Mouse (Mus musculus): ENCODE results near the gene Robo1. TPM values are rescaled to one million over a fixed set of nuclear protein-coding genes. Genes with fewer than 3 reads are reported as not detected.

Robo1 gene
- polyA plus RNA-seq, 1 experiment from 2014 or later, result 18.3 TPM

GRCm38 (mm10) chr16:72383566-72383965 lies 75.5 kb downstream of the Robo1 start:
- no peaks in the 10 kb centered on the region for H3K27me3 ChIP-seq (replicated peaks)
- peaks cover 23% of the 10 kb centered on the region for H3K4me1 ChIP-seq
- H3K36me3 ChIP-seq, result no peaks in the 10 kb centered on the region
- no peak overlapping the region for H3K4me2 ChIP-seq
- ATAC-seq (ENCODE audit: extremely low read depth, insufficient number of reproducible peaks, low FRiP score, low TSS enrichment), result no peak
- no peak overlapping the region for H3K9ac ChIP-seq
- H3K4me3 ChIP-seq, result no peak overlapping the region
- 26% methylated on average over 1 of the region's 1 CpGs for WGBS
- H3K9me3 ChIP-seq, result no peaks in the 10 kb centered on the region
- H3K27ac ChIP-seq (replicated peaks), result peak overlapping the region; percentile 61

DNA sequence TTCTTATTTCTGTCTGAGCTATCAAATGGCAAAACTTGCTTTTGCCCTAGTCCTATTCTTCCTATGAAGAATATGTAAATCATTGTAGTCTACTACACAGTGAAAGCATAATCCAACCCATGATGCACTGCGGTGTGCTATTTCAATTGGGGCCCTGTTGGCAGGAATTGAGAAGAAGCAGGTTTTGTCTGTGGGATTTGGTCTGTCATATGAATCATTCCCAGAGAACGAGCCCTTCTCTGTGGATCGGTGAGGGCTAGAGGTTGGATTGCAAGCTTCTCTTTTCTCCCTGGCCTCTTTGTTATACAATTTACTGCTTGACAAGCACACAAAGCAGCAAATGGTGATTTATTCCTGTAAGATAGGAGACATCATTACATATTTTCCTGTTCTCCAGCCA lies 85.4 kb downstream of the Robo1 start:
- no peak overlapping the region for H3K27ac ChIP-seq (replicated peaks)
- H3K9me3 ChIP-seq, result no peaks in the 10 kb centered on the region
- no peaks in the 10 kb centered on the region for H3K36me3 ChIP-seq
- H3K9ac ChIP-seq, result no peak overlapping the region
- H3K4me3 ChIP-seq, result no peak overlapping the region
- H3K27me3 ChIP-seq (replicated peaks), result no peaks in the 10 kb centered on the region
- H3K4me2 ChIP-seq, result no peak overlapping the region
- no peak for ATAC-seq (ENCODE audit: extremely low read depth, insufficient number of reproducible peaks, low FRiP score, low TSS enrichment)
- 74% methylated on average over 3 of the region's 3 CpGs for WGBS
- no peaks in the 10 kb centered on the region for H3K4me1 ChIP-seq

- ATAC-seq (ENCODE audit: extremely low read depth, insufficient number of reproducible peaks, low FRiP score, low TSS enrichment), result no peak
- Histone ChIP-seq H3K9ac (no peak overlapping the region), H3K4me2 (no peak overlapping the region)
These were observed 90.7 kb downstream of the Robo1 start for GRCm38 (mm10) chr16:72398811-72399210.

DNA sequence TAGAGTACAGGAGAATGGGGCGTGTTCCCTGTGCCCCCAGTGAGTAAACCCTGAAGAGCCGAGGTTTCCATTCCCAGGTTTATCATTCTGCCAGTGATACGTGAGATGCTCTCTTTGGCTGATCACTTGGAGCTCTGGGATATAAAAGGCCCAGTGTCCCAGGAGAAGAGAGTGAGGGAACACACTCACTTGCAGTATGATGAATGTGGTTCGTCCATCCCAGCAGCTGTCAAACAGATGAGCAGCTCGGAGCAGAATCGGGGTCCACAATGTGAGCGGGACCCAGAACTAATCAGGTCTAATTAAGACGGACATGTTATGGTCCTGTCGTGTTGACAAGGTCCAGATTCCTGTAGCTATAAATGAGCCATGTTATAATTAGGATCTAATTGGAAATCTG lies 94.3 kb downstream of the Robo1 start:
- no peak overlapping the region for H3K4me2 ChIP-seq

More at GRCm38 (mm10) chr16:72398811-72399210, 90.7 kb downstream of the Robo1 start:
- Histone ChIP-seq H3K9me3 (no peaks in the 10 kb centered on the region), H3K27ac (replicated peaks) (no peak overlapping the region), H3K4me1 (peaks cover 6% of the 10 kb centered on the region; the same call in 1 of the 2 replicates), H3K4me3 (no peak overlapping the region), H3K27me3 (replicated peaks) (no peaks in the 10 kb centered on the region), H3K36me3 (no peaks in the 10 kb centered on the region)
- 66% methylated on average over 5 of the region's 5 CpGs for WGBS

GRCm38 (mm10) chr16:72409820-72410219 lies 101.7 kb downstream of the Robo1 start:
- ATAC-seq (ENCODE audit: extremely low read depth, insufficient number of reproducible peaks, low FRiP score, low TSS enrichment), result no peak
- WGBS, result 0% methylated on average over 1 of the region's 1 CpGs
- peak overlapping the region; percentile 55 for H3K27ac ChIP-seq (replicated peaks)

More for the DNA sequence above, 94.3 kb downstream of the Robo1 start:
- ATAC-seq (ENCODE audit: extremely low read depth, insufficient number of reproducible peaks, low FRiP score, low TSS enrichment), result no peak
- Histone ChIP-seq H3K36me3 (no peaks in the 10 kb centered on the region), H3K4me3 (no peak overlapping the region), H3K4me1 (peaks cover 6% of the 10 kb centered on the region; the same call in 1 of the 2 replicates), H3K27me3 (replicated peaks) (no peaks in the 10 kb centered on the region), H3K9ac (no peak overlapping the region), H3K27ac (replicated peaks) (no peak overlapping the region), H3K9me3 (no peaks in the 10 kb centered on the region; the same call in 1 of the 2 replicates)
- 38% methylated on average over 9 of the region's 9 CpGs for WGBS

DNA sequence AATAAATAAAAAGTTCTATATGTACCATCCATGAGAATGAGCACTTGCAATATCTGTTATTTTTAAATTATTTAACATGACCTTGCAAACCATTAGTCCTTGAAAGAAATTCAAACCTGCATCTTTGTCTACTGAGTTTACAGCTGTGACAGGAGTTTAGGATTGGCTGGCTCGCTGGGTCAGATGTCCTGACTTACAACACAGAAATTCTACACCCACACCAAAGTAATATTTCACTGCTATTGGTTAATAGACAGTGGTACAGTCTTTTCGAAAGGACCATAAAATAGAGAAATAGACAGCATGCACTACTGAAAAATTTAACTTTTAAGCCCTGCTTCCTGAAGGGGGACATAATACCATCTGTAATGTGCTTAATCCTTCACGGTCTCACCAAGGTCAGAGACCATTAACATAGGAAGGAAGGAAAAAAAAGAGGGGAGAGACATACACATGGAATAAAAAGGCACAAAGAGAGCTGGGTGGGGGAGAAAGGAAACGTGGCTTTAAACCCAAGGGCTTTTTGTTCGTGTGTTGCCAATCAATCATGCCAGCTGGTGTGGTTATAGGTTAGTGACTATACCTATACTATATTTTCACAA lies 103.7 kb downstream of the Robo1 start:
- Histone ChIP-seq H3K4me3 (no peak overlapping the region), H3K27me3 (replicated peaks) (no peaks in the 10 kb centered on the region), H3K27ac (replicated peaks) (no peak overlapping the region), H3K9ac (no peak overlapping the region), H3K4me2 (no peak overlapping the region), H3K4me1 (0 out of 2 replicates have a peak, but pooled peaks cover 9% of the 10 kb centered on the region), H3K36me3 (peaks cover 3% of the 10 kb centered on the region; the same call in 1 of the 2 replicates), H3K9me3 (peaks cover 12% of the 10 kb centered on the region)
- ATAC-seq (ENCODE audit: extremely low read depth, insufficient number of reproducible peaks, low FRiP score, low TSS enrichment), result no peak
- 65% methylated on average over 5 of the region's 5 CpGs for WGBS

More at GRCm38 (mm10) chr16:72409820-72410219, 101.7 kb downstream of the Robo1 start:
- H3K36me3 ChIP-seq, result peaks cover 3% of the 10 kb centered on the region; the same call in 1 of the 2 replicates
- H3K27me3 ChIP-seq (replicated peaks), result no peaks in the 10 kb centered on the region
- H3K9me3 ChIP-seq, result peaks cover 12% of the 10 kb centered on the region
- 0 out of 2 replicates have a peak, but pooled peaks cover 6% of the 10 kb centered on the region for H3K4me1 ChIP-seq
- H3K9ac ChIP-seq, result no peak overlapping the region
- H3K4me3 ChIP-seq, result no peak overlapping the region
- no peak overlapping the region for H3K4me2 ChIP-seq

DNA sequence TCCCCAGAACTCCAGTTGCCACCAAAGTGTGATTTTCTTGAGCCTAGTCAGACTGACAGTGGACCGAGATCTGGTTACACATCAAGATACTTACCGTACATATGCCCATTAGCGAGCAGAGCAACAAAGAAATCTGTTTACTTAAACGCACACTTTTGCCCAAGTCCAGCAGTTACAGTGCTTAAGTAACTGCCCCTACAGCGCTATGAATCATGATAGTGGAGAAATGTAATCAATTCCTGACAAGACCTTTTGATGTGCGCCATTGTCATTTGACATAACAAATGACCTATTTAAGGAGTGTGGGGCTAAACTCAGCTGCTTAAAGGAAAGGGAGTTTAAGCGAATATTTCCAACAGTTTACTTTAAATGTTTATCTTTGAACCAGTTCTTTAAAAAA lies 104.8 kb downstream of the Robo1 start:
- Histone ChIP-seq H3K4me3 (no peak overlapping the region), H3K9me3 (peaks cover 12% of the 10 kb centered on the region), H3K4me1 (0 out of 2 replicates have a peak, but pooled peaks cover 9% of the 10 kb centered on the region), H3K4me2 (no peak overlapping the region), H3K27me3 (replicated peaks) (no peaks in the 10 kb centered on the region), H3K36me3 (peaks cover 3% of the 10 kb centered on the region; the same call in 1 of the 2 replicates), H3K9ac (no peak overlapping the region), H3K27ac (replicated peaks) (no peak overlapping the region)
- 59% methylated on average over 7 of the region's 7 CpGs for WGBS
- ATAC-seq (ENCODE audit: extremely low read depth, insufficient number of reproducible peaks, low FRiP score, low TSS enrichment), result no peak

GRCm38 (mm10) chr16:72419328-72420066 lies 111.4 kb downstream of the Robo1 start:
- 60% methylated on average over 5 of the region's 5 CpGs for WGBS
- Histone ChIP-seq H3K4me1 (peaks cover 28% of the 10 kb centered on the region), H3K4me3 (no peak overlapping the region), H3K9ac (no peak overlapping the region), H3K9me3 (no peaks in the 10 kb centered on the region), H3K4me2 (no peak overlapping the region), H3K36me3 (no peaks in the 10 kb centered on the region), H3K27ac (replicated peaks) (peak overlapping the region; percentile 65), H3K27me3 (replicated peaks) (no peaks in the 10 kb centered on the region)
- no peak for ATAC-seq (ENCODE audit: extremely low read depth, insufficient number of reproducible peaks, low FRiP score, low TSS enrichment)

DNA sequence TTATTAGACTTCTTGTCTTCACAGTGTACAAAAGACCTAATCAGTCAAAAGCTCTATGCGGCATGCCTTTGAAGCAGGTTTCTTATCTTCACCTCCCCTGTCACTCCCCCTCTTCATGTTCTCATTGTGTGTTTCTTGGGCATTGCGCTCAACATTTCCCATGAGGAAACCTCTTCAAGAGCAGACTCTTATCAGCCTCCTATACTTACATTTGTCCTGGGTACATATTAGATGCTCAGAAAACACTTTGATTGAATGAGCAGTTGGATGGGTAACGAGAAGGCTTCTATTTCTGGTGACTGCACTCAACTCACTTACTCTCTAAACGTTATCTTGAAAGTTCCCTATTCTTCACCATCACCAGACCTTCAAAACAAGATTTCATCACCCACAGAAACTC lies 114.3 kb downstream of the Robo1 start:
- Histone ChIP-seq H3K4me3 (no peak overlapping the region), H3K36me3 (no peaks in the 10 kb centered on the region), H3K9ac (no peak overlapping the region), H3K4me1 (peaks cover 26% of the 10 kb centered on the region), H3K4me2 (no peak overlapping the region), H3K9me3 (no peaks in the 10 kb centered on the region), H3K27ac (replicated peaks) (peak overlapping the region; percentile 28; the same call in 1 of the 2 replicates), H3K27me3 (replicated peaks) (no peaks in the 10 kb centered on the region)
- 14% methylated on average over 4 of the region's 4 CpGs for WGBS
- ATAC-seq (ENCODE audit: extremely low read depth, insufficient number of reproducible peaks, low FRiP score, low TSS enrichment), result no peak

DNA sequence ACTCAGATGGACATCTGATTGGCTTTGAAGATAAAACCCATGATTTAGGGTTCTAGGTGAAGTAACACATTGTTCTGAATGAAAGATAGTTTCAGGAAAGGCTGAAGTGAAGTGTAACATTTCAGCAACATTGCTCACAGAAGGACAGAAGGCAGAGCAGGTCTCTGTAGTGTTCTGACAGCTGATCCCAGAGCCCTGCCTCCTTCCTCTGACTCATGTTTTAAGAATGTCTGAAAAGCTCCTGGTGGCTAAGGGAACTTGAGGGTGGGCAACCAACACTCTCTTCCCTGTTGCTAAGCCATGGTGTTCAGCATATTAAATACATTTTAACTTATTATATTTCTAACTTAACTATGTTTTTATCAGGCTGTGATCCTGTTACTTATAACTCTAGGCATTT lies 126.3 kb downstream of the Robo1 start:
- Histone ChIP-seq H3K9ac (no peak overlapping the region), H3K27ac (replicated peaks) (peak overlapping the region; percentile 32), H3K4me1 (peaks cover 11% of the 10 kb centered on the region), H3K36me3 (no peaks in the 10 kb centered on the region), H3K9me3 (no peaks in the 10 kb centered on the region), H3K4me2 (no peak overlapping the region), H3K4me3 (no peak overlapping the region), H3K27me3 (replicated peaks) (no peaks in the 10 kb centered on the region)
- ATAC-seq (ENCODE audit: extremely low read depth, insufficient number of reproducible peaks, low FRiP score, low TSS enrichment), result no peak

- Histone ChIP-seq H3K4me3 (no peak overlapping the region), H3K4me2 (0 out of 2 replicates have a peak overlapping the region, but pooled peaks have one; percentile 11), H3K9me3 (no peaks in the 10 kb centered on the region), H3K4me1 (no peaks in the 10 kb centered on the region), H3K27me3 (replicated peaks) (no peaks in the 10 kb centered on the region), H3K9ac (no peak overlapping the region), H3K27ac (replicated peaks) (no peak overlapping the region), H3K36me3 (no peaks in the 10 kb centered on the region)
- no peak for ATAC-seq (ENCODE audit: extremely low read depth, insufficient number of reproducible peaks, low FRiP score, low TSS enrichment)
- WGBS, result 74% methylated on average over 18 of the region's 18 CpGs
These were observed 136.5 kb downstream of the Robo1 start for GRCm38 (mm10) chr16:72444428-72445135.
